ENCODE assay signal across 9 mouse cellular contexts in the genomic region with DNA sequence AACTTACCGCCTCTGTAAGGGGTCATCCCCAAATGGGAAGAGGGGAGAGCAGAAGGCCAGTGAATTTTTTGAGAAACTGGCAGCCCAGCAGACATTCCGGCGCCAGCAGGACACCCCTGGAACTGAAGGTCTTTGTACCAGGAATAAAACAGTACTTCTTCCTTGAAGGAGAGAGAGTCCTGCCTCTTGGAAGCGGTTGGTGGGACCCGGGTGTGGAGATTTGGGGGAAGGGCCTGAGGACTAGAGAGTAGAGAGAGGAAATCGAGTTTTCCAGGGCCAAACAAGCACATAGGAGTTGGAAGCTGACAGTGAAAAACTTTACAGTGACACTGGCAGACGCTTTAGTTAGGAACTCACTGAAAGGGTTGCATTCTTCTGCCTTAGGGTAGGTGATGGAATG.
DNase-seq lines count a peak whose midpoint lies in the region; ATAC-seq and TF ChIP-seq lines count a peak whose summit lies in the region.
"Had no signal": no experiment of that assay in that cellular context is flagged by ENCODE, and none has a peak within 500 bp of the region (broad histone marks: within the 10 kb centered on the region; RNA-seq: fewer than 3 reads in every experiment).

No protein-coding gene starts in this region.

- no peaks in the 10 kb centered on the region for H3K36me3 ChIP-seq in heart, embryonic 11.5 days (ENCODE audit: control insufficient read depth, insufficient read depth, low read length)
- H3K36me3 ChIP-seq in E14TG2a.4 (ENCODE audit: insufficient read depth, low read length) = no peaks in the 10 kb centered on the region
- no peaks in the 10 kb centered on the region for H3K36me3 ChIP-seq in forebrain, embryonic 13.5 days (ENCODE audit: poor library complexity, severe bottlenecking)
- no peaks in the 10 kb centered on the region for H3K36me3 ChIP-seq in limb, embryonic 14.5 days (ENCODE audit: control insufficient read depth, insufficient read depth, low read length)

- H3K27me3 ChIP-seq in heart, embryonic 11.5 days (ENCODE audit: control insufficient read depth, insufficient read depth, low read length) = 0 out of 2 replicates have a peak, but pooled peaks cover 5% of the 10 kb centered on the region
- H3K27me3 ChIP-seq in E14TG2a.4 (ENCODE audit: insufficient read depth, low read length) = peaks cover 3% of the 10 kb centered on the region; the same call in 1 of the 2 replicates
- no peaks in the 10 kb centered on the region for H3K27me3 ChIP-seq in forebrain, embryonic 13.5 days
- H3K27me3 ChIP-seq in limb, embryonic 14.5 days (ENCODE audit: control insufficient read depth, insufficient read depth, low read length) = no peaks in the 10 kb centered on the region

- WGBS in heart, embryonic 11.5 days (ENCODE audit: insufficient replicate concordance) = 19% methylated on average over 7 of the region's 7 CpGs
- WGBS in forebrain, embryonic 13.5 days = 13% methylated on average over 7 of the region's 7 CpGs
- WGBS in limb, embryonic 14.5 days = 24% methylated on average over 7 of the region's 7 CpGs

- intact Hi-C loops in heart, postnatal 10 days (cut with DNase I) = no loop called here

- H3K4me1 ChIP-seq in heart, embryonic 11.5 days (ENCODE audit: control insufficient read depth, insufficient read depth, low read length) = no peaks in the 10 kb centered on the region; the same call in none of the 2 replicates
- peaks cover 72% of the 10 kb centered on the region for H3K4me1 ChIP-seq in E14TG2a.4 (replicated peaks; ENCODE audit: low read depth, low read length)
- H3K4me1 ChIP-seq in forebrain, embryonic 13.5 days = peaks cover 57% of the 10 kb centered on the region
- peaks cover 22% of the 10 kb centered on the region for H3K4me1 ChIP-seq in limb, embryonic 14.5 days (ENCODE audit: control insufficient read depth, insufficient read depth, low read length)

- no peak for DNase-seq in heart, postnatal 10 days
- DNase-seq in limb, embryonic 14.5 days (ENCODE audit: low spot score) = no peak
- no peak for DNase-seq in urinary bladder, postnatal 36 days (ENCODE audit: low spot score in 2 of 2)
- no peak for DNase-seq in spleen, postnatal 4 days (ENCODE audit: low spot score in 2 of 2)
- DNase-seq: lung, postnatal 14 days had no signal

- no peak overlapping the region for H3K27ac ChIP-seq in heart, embryonic 11.5 days (ENCODE audit: low read depth, low read length)
- H3K27ac ChIP-seq in forebrain, embryonic 13.5 days = peak overlapping the region; percentile 66; the same call in 1 of the 2 replicates
- peak overlapping the region; percentile 28; the same call in 1 of the 2 replicates for H3K27ac ChIP-seq in limb, embryonic 14.5 days (replicated peaks; ENCODE audit: low read depth, low read length)

- no peak for TF ChIP-seq CTCF in E14TG2a.4 (conservative IDR thresholded peaks at IDR 0.05; ENCODE audit: low read length)

- no peak overlapping the region; the same call in 1 of the 2 replicates for H3K9ac ChIP-seq in heart, embryonic 11.5 days (ENCODE audit: low read depth, low read length)
- H3K9ac ChIP-seq in forebrain, embryonic 13.5 days = peak overlapping the region; percentile 66; the same call in 1 of the 2 replicates
- H3K9ac ChIP-seq in limb, embryonic 14.5 days (ENCODE audit: low read depth, low read length, severe bottlenecking) = peak overlapping the region; percentile 49; the same call in 1 of the 2 replicates

- ATAC-seq in heart, embryonic 11.5 days (replicated peaks; ENCODE audit: insufficient number of reproducible peaks, low FRiP score, low TSS enrichment) = no peak
- no peak for ATAC-seq in forebrain, embryonic 13.5 days
- no peak for ATAC-seq in limb, embryonic 14.5 days (ENCODE audit: low FRiP score, low read depth)
- no peak for ATAC-seq in granulocyte monocyte progenitor cell, adult 5-6 weeks (replicated peaks; ENCODE audit: poor library complexity, severe bottlenecking)

- H3K9me3 ChIP-seq in heart, embryonic 11.5 days (replicated peaks; ENCODE audit: control insufficient read depth, low read length) = no peaks in the 10 kb centered on the region
- no peaks in the 10 kb centered on the region for H3K9me3 ChIP-seq in E14TG2a.4 (ENCODE audit: low read length)
- no peaks in the 10 kb centered on the region for H3K9me3 ChIP-seq in forebrain, embryonic 13.5 days (replicated peaks)
- no peaks in the 10 kb centered on the region for H3K9me3 ChIP-seq in limb, embryonic 14.5 days (ENCODE audit: control insufficient read depth, low read length)

- H3K4me2 ChIP-seq in heart, embryonic 11.5 days = peak overlapping the region; percentile 95
- peak overlapping the region; percentile 81 for H3K4me2 ChIP-seq in forebrain, embryonic 13.5 days
- H3K4me2 ChIP-seq in limb, embryonic 14.5 days (replicated peaks; ENCODE audit: low read depth, low read length, severe bottlenecking) = peak overlapping the region; percentile 94

- no peak for TF ChIP-seq POLR2A in limb, embryonic 14.5 days (IDR thresholded peaks at IDR 0.05; ENCODE audit: borderline replicate concordance, extremely low read depth, insufficient read depth, insufficient read length)

- peak overlapping the region; percentile 47; the same call in 1 of the 2 replicates for H3K4me3 ChIP-seq in heart, embryonic 11.5 days (ENCODE audit: low read depth, low read length)
- peak overlapping the region; percentile 74 for H3K4me3 ChIP-seq in E14TG2a.4 (replicated peaks; ENCODE audit: low read length)
- peak overlapping the region; percentile 43; the same call in 1 of the 2 replicates for H3K4me3 ChIP-seq in forebrain, embryonic 13.5 days
- H3K4me3 ChIP-seq in limb, embryonic 14.5 days (replicated peaks; ENCODE audit: low read length) = peak overlapping the region; percentile 41
